Mouse (Mus musculus): ENCODE results near the gene Hoxb6. TPM values are rescaled to one million over a fixed set of nuclear protein-coding genes. Genes with fewer than 3 reads are reported as not detected.

Gene Hoxb6
- polyA plus RNA-seq, 1 experiment = not detected

DNA sequence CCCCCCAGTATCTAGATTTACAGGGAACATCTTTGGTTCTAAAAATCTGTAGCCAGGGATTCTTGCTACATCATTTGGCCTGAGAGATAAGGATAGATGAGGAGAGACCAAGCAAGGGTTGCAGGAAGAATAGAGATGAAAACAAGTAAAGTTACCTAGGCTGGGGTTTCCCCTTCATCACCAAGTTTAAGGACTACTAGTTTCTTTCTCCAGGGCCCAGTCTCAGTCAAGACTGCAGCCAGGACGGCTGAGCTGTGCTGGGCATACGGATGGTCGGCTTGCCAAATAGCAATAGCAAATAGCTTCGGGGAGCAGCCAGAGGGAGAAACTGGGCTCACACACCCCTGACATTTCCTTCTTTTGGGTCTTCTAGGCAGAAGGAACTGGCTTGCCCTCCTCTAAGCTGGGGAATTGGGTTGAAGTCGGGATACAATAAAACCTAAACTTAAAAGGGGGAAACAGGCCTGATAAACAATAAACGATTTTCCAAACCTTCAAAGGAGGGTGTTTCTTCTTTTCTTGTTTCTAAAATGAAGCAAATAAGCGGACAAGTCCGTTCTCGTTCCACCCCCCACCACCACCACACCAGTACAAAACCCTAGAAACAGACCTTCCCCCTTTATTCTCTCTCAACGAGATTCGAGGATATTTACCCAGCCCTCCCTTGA, 5.8 kb downstream of the Hoxb6 start:
- Histone ChIP-seq H3K27me3 (ENCODE audit: control insufficient read depth, insufficient read depth, insufficient read length) (peaks cover 92% of the 10 kb centered on the region), H3K4me2 (ENCODE audit: low read depth) (no peak overlapping the region), H3K36me3 (ENCODE audit: control insufficient read depth, insufficient read depth) (no peaks in the 10 kb centered on the region), H3K4me3 (no peak overlapping the region), H3ac (ENCODE audit: control insufficient read depth, insufficient read length) (no peak overlapping the region), H3K79me2 (ENCODE audit: control insufficient read depth, insufficient read depth) (no peaks in the 10 kb centered on the region)
- TF ChIP-seq CEBPB (IDR thresholded peaks at IDR 0.05; ENCODE audit: insufficient read depth, poor library complexity, severe bottlenecking) (no peak), E2F4 (IDR thresholded peaks at IDR 0.05; ENCODE audit: insufficient read depth) (no peak), MAX (IDR thresholded peaks at IDR 0.05; ENCODE audit: low read depth) (no peak)

DNA sequence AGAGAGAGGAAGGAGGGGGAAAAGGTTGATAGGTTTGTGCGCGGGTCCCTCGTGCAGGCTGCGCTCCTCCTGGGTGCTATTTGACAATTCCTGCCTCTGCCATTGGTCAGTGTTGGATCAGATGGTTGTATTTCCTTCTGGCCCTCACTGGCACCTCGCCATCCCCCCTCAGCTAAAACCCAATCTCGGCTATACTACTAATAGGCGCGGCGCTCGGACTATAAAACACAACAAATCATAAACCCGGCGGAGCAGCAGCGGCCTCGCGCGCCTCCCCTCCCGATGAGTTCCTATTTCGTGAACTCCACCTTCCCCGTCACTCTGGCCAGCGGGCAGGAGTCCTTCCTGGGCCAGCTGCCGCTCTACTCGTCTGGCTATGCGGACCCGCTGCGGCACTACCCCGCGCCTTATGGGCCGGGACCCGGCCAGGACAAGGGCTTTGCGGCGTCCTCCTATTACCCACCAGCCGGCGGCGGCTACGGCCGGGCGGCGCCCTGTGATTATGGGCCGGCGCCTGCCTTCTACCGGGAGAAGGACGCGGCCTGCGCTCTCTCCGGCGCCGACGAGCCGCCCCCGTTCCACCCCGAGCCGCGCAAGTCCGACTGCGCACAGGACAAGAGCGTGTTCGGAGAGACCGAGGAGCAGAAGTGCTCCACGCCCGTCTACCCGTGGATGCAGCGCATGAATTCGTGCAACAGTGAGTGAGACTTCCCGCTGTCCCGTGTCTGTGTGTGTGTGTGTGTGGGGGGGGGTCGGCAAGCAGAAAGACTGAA, 6.8 kb downstream of the Hoxb6 start:
- Histone ChIP-seq H3K4me3 (no peak overlapping the region), H3K79me2 (ENCODE audit: control insufficient read depth, insufficient read depth) (no peaks in the 10 kb centered on the region), H3K4me2 (ENCODE audit: low read depth) (no peak overlapping the region), H3K36me3 (ENCODE audit: control insufficient read depth, insufficient read depth) (no peaks in the 10 kb centered on the region), H3K27me3 (ENCODE audit: control insufficient read depth, insufficient read depth, insufficient read length) (peaks cover 94% of the 10 kb centered on the region), H3ac (ENCODE audit: control insufficient read depth, insufficient read length) (no peak overlapping the region)
- TF ChIP-seq TCF3 (IDR thresholded peaks at IDR 0.05; ENCODE audit: insufficient read length, low read depth) (no peak), CEBPB (IDR thresholded peaks at IDR 0.05; ENCODE audit: insufficient read depth, poor library complexity, severe bottlenecking) (no peak), USF1 (IDR thresholded peaks at IDR 0.05; ENCODE audit: low read depth) (no peak), MYOG (IDR thresholded peaks at IDR 0.05; ENCODE audit: control insufficient read depth in 1 of 3, insufficient read depth in 1 of 3, insufficient read length in 2 of 3, low read depth in 2 of 3) (no peak), TCF12 (IDR thresholded peaks at IDR 0.05; ENCODE audit: insufficient read depth, poor library complexity, severe bottlenecking) (no peak), SRF (IDR thresholded peaks at IDR 0.05; ENCODE audit: control insufficient read depth, insufficient read length, low read depth) (no peak), MYOD1 (IDR thresholded peaks at IDR 0.05; ENCODE audit: control insufficient read depth in 1 of 3, insufficient read length in 2 of 3, low read depth in 2 of 3) (no peak), MAX (IDR thresholded peaks at IDR 0.05; ENCODE audit: low read depth) (no peak), POLR2AphosphoS2 (IDR thresholded peaks at IDR 0.05; ENCODE audit: insufficient read length, low read depth) (no peak), REST (IDR thresholded peaks at IDR 0.05; ENCODE audit: insufficient read depth, insufficient read length) (no peak), E2F4 (IDR thresholded peaks at IDR 0.05; ENCODE audit: insufficient read depth) (no peak), POLR2A (IDR thresholded peaks at IDR 0.05; ENCODE audit: insufficient read length, low read depth) (no peak)

DNA sequence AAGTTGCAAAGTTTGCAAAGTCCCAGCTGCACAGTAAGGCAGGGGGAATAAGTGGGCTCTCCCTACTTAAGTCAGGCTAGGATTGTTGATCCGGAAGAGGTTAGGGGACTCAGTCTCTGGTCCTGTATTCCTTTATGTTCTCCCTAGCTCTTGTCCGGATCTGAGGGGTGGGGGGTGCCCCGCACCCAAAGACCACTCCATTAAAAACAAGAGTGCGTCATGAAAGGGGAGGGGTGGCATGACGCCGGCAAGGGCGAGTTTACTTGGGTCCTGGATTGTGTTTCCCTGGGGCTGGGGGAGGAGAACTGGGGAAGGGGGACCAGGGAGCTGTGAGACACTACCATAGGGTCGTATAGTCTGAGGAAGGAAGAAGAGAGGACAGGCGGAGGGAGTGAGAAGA, 7.5 kb downstream of the Hoxb6 start:
- Histone ChIP-seq H3K4me2 (ENCODE audit: low read depth) (no peak overlapping the region), H3K36me3 (ENCODE audit: control insufficient read depth, insufficient read depth) (no peaks in the 10 kb centered on the region), H3ac (ENCODE audit: control insufficient read depth, insufficient read length) (no peak overlapping the region), H3K4me3 (no peak overlapping the region), H3K27me3 (ENCODE audit: control insufficient read depth, insufficient read depth, insufficient read length) (peaks cover 92% of the 10 kb centered on the region), H3K79me2 (ENCODE audit: control insufficient read depth, insufficient read depth) (no peaks in the 10 kb centered on the region)
- TF ChIP-seq TCF12 (IDR thresholded peaks at IDR 0.05; ENCODE audit: insufficient read depth, poor library complexity, severe bottlenecking) = no peak
- no peak for TF ChIP-seq USF1 (IDR thresholded peaks at IDR 0.05; ENCODE audit: low read depth)
- no peak for TF ChIP-seq SRF (IDR thresholded peaks at IDR 0.05; ENCODE audit: control insufficient read depth, insufficient read length, low read depth)
- no peak for TF ChIP-seq MYOD1 (IDR thresholded peaks at IDR 0.05; ENCODE audit: control insufficient read depth in 1 of 3, insufficient read length in 2 of 3, low read depth in 2 of 3)
- TF ChIP-seq POLR2A (IDR thresholded peaks at IDR 0.05; ENCODE audit: insufficient read length, low read depth) = no peak
- TF ChIP-seq CEBPB (IDR thresholded peaks at IDR 0.05; ENCODE audit: insufficient read depth, poor library complexity, severe bottlenecking) = no peak
- no peak for TF ChIP-seq MYOG (IDR thresholded peaks at IDR 0.05; ENCODE audit: control insufficient read depth in 1 of 3, insufficient read depth in 1 of 3, insufficient read length in 2 of 3, low read depth in 2 of 3)
- no peak for TF ChIP-seq MAX (IDR thresholded peaks at IDR 0.05; ENCODE audit: low read depth)
- no peak for TF ChIP-seq POLR2AphosphoS2 (IDR thresholded peaks at IDR 0.05; ENCODE audit: insufficient read length, low read depth)
- no peak for TF ChIP-seq E2F4 (IDR thresholded peaks at IDR 0.05; ENCODE audit: insufficient read depth)
- no peak for TF ChIP-seq REST (IDR thresholded peaks at IDR 0.05; ENCODE audit: insufficient read depth, insufficient read length)
- no peak for TF ChIP-seq TCF3 (IDR thresholded peaks at IDR 0.05; ENCODE audit: insufficient read length, low read depth)

DNA sequence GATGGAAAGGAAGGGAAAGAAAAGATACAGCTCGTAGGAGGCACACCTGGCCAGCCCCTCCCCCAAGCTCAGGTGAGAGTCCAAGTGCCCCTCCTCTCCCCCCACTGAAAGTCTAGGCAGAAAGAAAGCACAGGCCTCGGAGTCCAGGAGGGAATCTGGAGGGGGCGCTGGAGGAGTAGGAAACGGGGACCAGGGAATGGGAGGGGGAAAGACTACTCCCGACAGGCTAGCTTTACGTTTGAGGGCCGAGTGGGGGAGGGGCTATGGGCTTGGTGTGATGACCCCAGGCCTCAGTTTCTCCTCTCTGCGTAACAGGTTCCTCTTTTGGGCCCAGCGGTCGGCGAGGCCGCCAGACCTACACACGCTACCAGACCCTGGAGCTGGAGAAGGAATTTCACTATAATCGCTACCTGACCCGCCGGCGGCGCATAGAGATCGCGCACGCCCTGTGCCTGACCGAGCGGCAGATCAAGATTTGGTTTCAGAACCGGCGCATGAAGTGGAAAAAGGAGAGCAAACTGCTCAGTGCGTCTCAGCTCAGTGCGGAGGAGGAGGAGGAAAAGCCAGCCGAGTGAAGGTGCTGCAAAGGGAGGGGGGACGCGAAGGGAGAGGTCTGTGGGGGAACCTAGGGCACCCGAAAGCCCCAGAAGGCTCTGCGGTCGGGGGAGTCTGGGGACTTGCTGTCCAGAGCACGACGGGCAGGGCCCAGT, 8.2 kb downstream of the Hoxb6 start:
- H3K36me3 ChIP-seq (ENCODE audit: control insufficient read depth, insufficient read depth) = no peaks in the 10 kb centered on the region
- no peak overlapping the region for H3K4me2 ChIP-seq (ENCODE audit: low read depth)
- peaks cover 92% of the 10 kb centered on the region for H3K27me3 ChIP-seq (ENCODE audit: control insufficient read depth, insufficient read depth, insufficient read length)
- H3ac ChIP-seq (ENCODE audit: control insufficient read depth, insufficient read length) = no peak overlapping the region
- no peaks in the 10 kb centered on the region for H3K79me2 ChIP-seq (ENCODE audit: control insufficient read depth, insufficient read depth)
- TF ChIP-seq SRF (IDR thresholded peaks at IDR 0.05; ENCODE audit: control insufficient read depth, insufficient read length, low read depth) = no peak
- no peak for TF ChIP-seq POLR2A (IDR thresholded peaks at IDR 0.05; ENCODE audit: insufficient read length, low read depth)
- TF ChIP-seq MYOD1 (IDR thresholded peaks at IDR 0.05; ENCODE audit: control insufficient read depth in 1 of 3, insufficient read length in 2 of 3, low read depth in 2 of 3) = no peak
- TF ChIP-seq TCF12 (IDR thresholded peaks at IDR 0.05; ENCODE audit: insufficient read depth, poor library complexity, severe bottlenecking) = no peak
- TF ChIP-seq POLR2AphosphoS2 (IDR thresholded peaks at IDR 0.05; ENCODE audit: insufficient read length, low read depth) = no peak
- no peak for TF ChIP-seq REST (IDR thresholded peaks at IDR 0.05; ENCODE audit: insufficient read depth, insufficient read length)
- no peak for TF ChIP-seq CEBPB (IDR thresholded peaks at IDR 0.05; ENCODE audit: insufficient read depth, poor library complexity, severe bottlenecking)
- TF ChIP-seq MAX (IDR thresholded peaks at IDR 0.05; ENCODE audit: low read depth) = no peak
- TF ChIP-seq E2F4 (IDR thresholded peaks at IDR 0.05; ENCODE audit: insufficient read depth) = no peak
- TF ChIP-seq MYOG (IDR thresholded peaks at IDR 0.05; ENCODE audit: control insufficient read depth in 1 of 3, insufficient read depth in 1 of 3, insufficient read length in 2 of 3, low read depth in 2 of 3) = no peak
- TF ChIP-seq TCF3 (IDR thresholded peaks at IDR 0.05; ENCODE audit: insufficient read length, low read depth) = no peak
- no peak for TF ChIP-seq USF1 (IDR thresholded peaks at IDR 0.05; ENCODE audit: low read depth)
- H3K4me3 ChIP-seq = no peak overlapping the region
